Mouse (Mus musculus): ENCODE measurements around the gene Fdxacb1.

The Fdxacb1 gene

DNA sequence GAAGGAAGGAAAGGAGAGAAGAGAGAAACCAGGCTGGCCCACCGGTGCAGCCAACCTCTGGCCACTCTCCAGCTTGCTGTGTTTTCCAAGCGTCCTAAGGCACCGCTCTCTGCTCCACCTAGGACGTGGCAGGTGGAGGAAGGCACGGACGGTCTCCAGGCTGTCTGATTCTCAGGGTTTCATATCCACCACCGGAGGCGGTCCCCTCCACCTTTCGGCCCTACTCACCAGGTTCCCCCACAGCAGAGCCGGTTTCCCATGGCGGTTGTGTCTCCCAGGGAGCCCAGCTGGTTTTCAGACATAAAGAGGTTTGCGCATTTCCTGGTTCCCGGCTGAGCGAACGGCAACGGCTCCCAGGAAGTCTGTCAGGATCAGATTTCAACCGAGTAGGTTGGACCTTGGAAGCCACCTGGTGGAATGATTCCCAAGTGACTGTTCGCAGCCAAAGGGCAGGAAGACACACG, 21.8 kb upstream of the Fdxacb1 start, which contains the start of gene 2310030G06Rik:
Gene 2310030G06Rik (minus strand): TSS at position 323 of the 464 bp plus-strand sequence.
- peak; percentile 85 for DNase-seq (ENCODE audit: low read depth, low spot score)

- no peak for DNase-seq (ENCODE audit: low read depth, low spot score)
Measured at GRCm38 (mm10) chr9:50750706-50751105, 17.3 kb upstream of the Fdxacb1 start.

DNA sequence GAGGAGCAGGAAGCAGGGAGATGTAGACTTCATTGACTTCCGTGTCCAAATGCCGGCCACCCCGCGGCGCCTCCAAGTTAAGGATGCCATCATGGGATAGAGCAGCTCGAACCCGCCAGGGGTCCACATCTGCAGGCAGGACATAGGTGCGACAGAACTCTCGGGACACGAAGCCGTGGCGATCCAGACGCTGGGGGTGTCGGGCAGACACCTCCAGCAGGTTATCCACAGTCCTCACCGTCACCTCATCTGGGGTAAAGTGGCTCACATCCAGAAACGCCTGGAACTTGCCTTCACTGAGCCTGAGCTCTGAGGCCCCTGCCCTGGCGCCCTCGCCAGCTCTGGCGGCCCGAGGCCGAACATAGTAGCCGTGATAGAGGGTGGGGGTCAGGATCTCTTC, 16.7 kb upstream of the Fdxacb1 start, which contains the start of gene Cryab:
Gene Cryab (plus strand): TSS at position 3 of the 400 bp plus-strand sequence.
- DNase-seq (ENCODE audit: low read depth, low spot score), result no peak

DNA sequence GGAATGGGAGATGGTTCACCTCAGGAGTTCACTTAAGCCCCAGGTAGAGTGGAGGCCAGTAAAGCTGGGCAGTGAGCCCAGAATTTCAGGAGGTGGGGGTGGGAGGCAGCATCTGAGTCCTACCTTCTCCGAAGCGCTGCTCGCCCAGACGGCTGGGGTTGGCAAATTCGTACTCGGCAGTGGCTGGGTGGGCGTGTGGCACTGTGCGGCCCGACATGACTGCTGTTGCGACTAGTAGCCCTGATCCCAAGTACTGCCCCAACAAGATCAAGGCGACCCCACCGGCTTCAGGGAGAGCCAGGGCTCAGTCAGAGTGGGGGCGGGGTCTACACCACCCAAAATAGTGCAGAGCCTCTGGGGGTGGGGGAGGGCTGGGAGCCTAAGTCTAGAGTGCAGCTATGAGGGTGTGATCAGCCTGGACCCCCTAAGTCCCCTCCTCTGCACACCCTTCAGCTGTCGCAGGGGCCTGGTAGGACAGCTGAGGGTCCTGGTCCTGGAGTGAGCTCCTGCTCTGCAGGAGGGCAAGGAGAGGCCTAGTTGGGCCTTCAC, 15.9 kb upstream of the Fdxacb1 start, which contains the start of gene Hspb2:
Gene Hspb2 (minus strand): TSS at position 301 of the 549 bp plus-strand sequence.
- no peak for DNase-seq (ENCODE audit: low read depth, low spot score)

DNA sequence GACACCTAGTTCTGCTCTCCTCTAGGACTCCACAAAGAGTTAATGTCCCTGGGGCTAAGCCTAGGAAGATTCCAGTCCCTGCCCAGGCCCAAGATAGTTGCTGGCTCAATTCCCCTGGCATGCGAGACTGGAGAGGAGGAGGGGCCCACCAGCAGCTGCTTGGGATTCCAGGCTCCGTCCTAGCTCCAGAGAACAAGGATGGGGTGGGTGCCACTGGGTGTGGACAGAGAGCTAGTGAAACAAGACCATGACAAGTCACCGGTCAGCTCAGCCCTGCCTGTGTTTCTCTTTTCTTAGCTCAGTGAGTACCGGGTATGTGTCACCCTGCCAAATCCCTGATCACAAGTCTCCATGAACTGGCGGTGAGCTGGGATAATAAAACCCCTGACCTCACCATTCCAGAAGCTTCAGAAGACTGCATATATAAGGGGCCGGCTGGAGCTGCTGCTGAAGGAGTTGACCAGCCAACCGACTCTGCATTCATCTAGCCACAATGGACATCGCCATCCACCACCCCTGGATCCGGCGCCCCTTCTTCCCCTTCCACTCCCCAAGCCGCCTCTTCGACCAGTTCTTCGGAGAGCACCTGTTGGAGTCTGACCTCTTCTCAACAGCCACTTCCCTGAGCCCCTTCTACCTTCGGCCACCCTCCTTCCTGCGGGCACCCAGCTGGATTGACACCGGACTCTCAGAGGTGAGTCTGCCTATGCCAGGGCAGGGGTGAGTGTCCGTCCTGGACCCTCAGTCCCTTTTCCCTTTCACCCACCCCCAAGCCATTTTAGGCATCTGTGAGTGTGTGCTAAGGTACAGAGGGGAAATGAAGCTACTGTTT, 15.0 kb upstream of the Fdxacb1 start:
- DNase-seq (ENCODE audit: low read depth, low spot score), result peak; percentile 48

GRCm38 (mm10) chr9:50753947-50754346, 14.1 kb upstream of the Fdxacb1 start:
- no peak for DNase-seq (ENCODE audit: low read depth, low spot score)

GRCm38 (mm10) chr9:50756711-50757110, 11.3 kb upstream of the Fdxacb1 start:
- DNase-seq (ENCODE audit: low read depth, low spot score), result no peak

DNA sequence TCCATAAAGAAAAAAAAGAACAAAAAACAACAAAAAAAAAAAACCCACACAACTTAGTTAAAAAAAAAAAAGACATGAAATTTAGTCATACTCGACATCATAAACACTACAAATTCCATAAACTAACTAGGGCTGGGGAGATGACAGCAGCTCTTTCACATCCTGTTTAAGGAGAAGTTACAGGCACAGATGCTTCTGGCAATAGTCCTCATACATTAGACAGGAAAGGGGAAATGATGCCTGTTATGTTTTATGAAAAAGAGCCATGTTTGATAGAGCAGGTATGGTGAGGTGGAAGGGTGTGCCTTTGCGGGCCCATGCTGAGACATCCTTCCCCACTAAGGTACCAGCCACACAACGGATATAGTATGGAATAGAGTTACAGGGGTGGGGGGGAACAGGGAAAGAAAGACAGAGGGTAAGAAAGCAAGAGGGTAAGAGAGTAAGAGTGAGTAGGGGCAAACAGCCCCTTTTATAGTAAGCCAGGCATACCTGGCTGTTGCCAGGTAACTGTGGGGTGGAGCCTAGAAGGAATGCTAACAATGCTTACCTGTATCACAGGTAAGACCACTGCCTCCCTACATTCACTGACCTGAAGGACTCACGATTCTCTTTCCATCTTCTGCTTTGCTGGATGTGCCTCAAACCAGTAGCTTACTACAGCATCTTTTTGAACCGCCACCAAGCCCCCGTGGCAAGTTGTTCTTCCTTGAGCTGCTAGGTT, 6.4 kb upstream of the Fdxacb1 start:
- DNase-seq (ENCODE audit: low read depth, low spot score), result no peak

DNA sequence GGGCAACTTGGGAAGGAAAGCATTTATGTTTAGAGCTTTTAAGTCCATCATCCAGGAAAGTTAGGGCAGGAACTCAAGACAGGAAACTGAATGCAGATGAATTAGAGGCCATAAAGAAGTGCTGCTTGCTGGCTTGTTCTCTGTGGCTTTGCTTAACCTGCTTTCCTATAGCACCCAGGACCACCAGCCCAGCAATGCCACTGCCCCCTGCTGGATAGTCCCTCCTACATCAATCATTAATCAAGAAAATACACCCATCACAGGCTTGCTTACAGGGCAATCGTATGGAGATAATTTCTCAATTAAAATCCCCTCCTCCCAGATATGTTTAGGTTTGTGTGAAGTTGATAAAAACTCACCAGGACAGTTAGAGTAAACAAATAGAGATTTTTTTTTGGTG, 4.7 kb upstream of the Fdxacb1 start:
- no peak for DNase-seq (ENCODE audit: low read depth, low spot score)

GRCm38 (mm10) chr9:50767531-50768106, 417 bp upstream of the Fdxacb1 start:
- peak; percentile 36 for DNase-seq (ENCODE audit: low read depth, low spot score)

DNA sequence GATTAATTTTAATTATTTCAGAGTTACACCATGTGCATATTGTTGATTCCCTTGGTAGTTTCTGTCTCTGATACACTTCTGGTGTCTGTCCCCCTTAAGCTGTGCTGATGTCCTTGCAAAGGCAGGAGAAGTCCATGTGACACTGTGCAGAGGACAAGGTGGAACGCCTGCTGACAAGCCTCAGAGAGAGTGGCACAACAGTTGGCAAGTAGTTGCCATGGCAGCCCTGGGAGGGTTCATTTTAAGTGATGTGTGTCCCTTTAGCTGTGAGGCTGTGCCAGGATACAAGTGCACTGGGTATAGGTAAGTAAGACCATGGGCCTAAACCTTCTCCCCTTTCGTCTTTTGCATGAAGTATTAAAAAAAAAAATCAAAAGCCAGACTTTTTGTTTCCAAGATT, 2.0 kb downstream of the Fdxacb1 start:
- DNase-seq (ENCODE audit: low read depth, low spot score), result no peak

DNA sequence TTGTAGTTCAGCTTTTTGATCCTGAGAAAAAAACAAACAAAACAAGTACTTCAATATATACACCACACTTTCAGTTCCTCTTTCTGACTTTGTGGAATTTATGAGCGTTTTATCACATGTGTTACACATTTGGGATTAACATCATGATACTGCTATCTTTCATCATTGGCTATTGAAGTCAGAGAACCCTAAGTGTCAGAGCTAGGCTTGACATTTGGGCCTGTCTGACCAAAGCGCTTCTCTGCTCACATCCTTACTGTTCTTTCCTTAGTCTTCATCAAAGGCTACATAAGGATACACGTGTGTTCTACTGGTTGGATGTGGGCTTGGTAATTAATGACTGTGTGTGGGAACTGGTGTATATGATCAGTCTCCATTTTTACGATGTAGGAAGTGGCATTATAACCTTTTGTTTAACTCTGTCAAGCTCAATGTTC, 6.0 kb downstream of the Fdxacb1 start:
- DNase-seq (ENCODE audit: low read depth, low spot score), result no peak

GRCm38 (mm10) chr9:50774991-50775612, 7.1 kb downstream of the Fdxacb1 start, which contains the start of the genes Alg9 and 1110032A03Rik:
Gene Alg9, plus strand, starts transcription at chr9:50775019.
Gene 1110032A03Rik, minus strand, starts transcription at chr9:50775520.
- peak; percentile 86 for DNase-seq (ENCODE audit: low read depth, low spot score)

GRCm38 (mm10) chr9:50775662-50776126, 7.7 kb downstream of the Fdxacb1 start:
- DNase-seq (ENCODE audit: low read depth, low spot score), result peak; percentile 49

DNA sequence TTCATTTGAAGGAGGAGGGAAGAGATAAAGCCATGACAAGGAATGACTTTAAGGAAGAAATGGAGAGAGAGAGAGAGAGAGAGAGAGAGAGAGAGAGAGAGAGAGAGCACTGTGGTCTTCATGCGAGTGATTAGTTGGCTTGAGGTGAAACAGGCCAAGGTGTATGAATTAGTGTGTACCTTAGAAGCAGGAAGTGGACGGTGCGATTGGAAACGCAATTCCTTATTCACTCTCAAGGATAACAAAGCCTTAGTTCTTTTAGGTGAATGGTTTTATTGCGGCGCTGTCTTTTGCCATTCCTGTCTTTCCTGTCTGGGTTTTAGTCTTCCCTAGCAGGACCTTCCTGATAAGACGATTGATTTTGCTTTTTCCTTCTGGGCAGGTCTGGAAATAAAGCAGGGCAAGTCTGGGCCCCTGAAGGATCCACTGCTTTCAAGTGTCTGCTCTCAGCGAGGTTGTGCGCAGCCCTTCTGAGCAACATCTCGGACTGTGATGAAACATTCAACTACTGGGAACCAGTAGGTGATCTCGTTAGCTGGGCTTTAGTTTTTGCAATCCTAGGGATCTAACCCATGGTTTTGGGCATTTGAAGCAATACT, 8.2 kb downstream of the Fdxacb1 start:
- no peak for DNase-seq (ENCODE audit: low read depth, low spot score)

GRCm38 (mm10) chr9:50782155-50782554, 14.1 kb downstream of the Fdxacb1 start:
- DNase-seq (ENCODE audit: low read depth, low spot score), result peak; percentile 65

- DNase-seq (ENCODE audit: low read depth, low spot score), result no peak
Measured at GRCm38 (mm10) chr9:50795266-50795665, 27.2 kb downstream of the Fdxacb1 start.

DNA sequence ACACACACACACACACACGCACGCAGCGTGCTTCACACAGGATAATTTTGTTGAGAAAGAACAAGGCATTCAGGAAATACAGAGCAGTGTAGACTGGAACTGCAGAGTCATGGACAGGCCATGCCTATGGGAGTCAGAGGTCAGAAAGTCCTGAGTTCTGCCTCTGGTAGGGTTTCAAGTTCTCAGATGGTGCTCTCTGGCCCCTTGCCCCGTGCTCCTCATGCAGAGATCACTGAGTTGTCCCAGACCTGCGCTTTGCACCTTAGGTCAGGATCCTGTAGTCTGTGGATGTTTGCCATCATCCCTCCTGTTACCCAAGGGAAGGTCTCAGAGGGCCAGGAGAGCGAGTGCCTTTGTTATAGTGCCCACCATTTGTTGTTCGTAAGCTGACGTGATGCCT, 28.7 kb downstream of the Fdxacb1 start:
- no peak for DNase-seq (ENCODE audit: low read depth, low spot score)

- no peak for DNase-seq (ENCODE audit: low read depth, low spot score)
Measured at GRCm38 (mm10) chr9:50797641-50798040, 29.6 kb downstream of the Fdxacb1 start.

GRCm38 (mm10) chr9:50798368-50798767, 30.3 kb downstream of the Fdxacb1 start:
- no peak for DNase-seq (ENCODE audit: low read depth, low spot score)

GRCm38 (mm10) chr9:50800985-50801384, 32.9 kb downstream of the Fdxacb1 start:
- DNase-seq (ENCODE audit: low read depth, low spot score), result peak; percentile 77
